Mouse (Mus musculus) stomach, postnatal 0 days (tissue): Measurements from ENCODE around the gene Uchl4.
A peak's percentile ranks its signal among the peaks of the same experiment; 100 is the strongest.

Experiments
- CTCF ChIP-seq: IDR thresholded peaks from 2 replicates; pipeline ENCODE4 v1.5.1; 2016; ENCODE audit warnings: antibody characterized with exemption, low read depth, mild to moderate bottlenecking, moderate library complexity
- EP300 ChIP-seq: optimal IDR thresholded peaks from 2 replicates; pipeline ENCODE3; 2016; ENCODE audit warnings: antibody characterized with exemption

DNA sequence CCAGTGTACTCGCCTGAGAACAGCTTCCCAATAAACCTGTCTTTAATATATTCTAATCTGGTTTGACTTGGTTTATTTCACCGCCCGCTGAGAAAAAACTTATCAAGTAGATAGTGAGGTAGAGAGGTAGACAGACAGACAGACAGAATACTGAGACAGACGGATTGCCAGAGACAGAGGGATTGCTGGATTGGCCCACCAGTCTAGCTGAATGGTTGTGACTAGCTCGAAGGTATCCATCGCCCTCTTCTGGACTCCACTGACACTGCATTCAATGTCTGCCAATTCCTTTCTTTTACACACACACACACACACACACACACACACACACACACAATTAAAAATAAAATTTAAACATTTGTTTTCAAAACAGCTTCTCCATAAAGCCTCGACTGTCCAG lies 37.6 kb downstream of the Uchl4 start:
- no peak for TF ChIP-seq EP300
- TF ChIP-seq CTCF: peak; percentile 79
